Mouse (Mus musculus) kidney, embryonic 14.5 days (tissue): ENCODE results near the gene Rtl5. TPM values are rescaled to one million over a fixed set of nuclear protein-coding genes. Genes with fewer than 3 reads are reported as not detected.

Source experiments
- ATAC-seq: fragments of 200-750 bp; cut with Nextera tagmentation; 2 replicates; pipeline ENCODE4 v1.8.0; 2017; ENCODE audit warnings: moderate number of reproducible peaks, mild to moderate bottlenecking, moderate TSS enrichment, moderate library complexity; ENCODE audit not compliant: low FRiP score, low TSS enrichment
- H3K27ac ChIP-seq: fragments of 300-500 bp; sonication (generic); 2 replicates; pipeline ENCODE4 v1.5.1; 2014; ENCODE audit warnings: low read depth, mild to moderate bottlenecking, low read length, moderate library complexity, mixed read lengths
- H3K27me3 ChIP-seq: fragments of 300-500 bp; sonication (generic); 2 replicates; pipeline ENCODE4 v1.6.1; 2014; ENCODE audit warnings: mild to moderate bottlenecking, low read length; ENCODE audit not compliant: control insufficient read depth, insufficient read depth
- H3K36me3 ChIP-seq: fragments of 300-500 bp; sonication (generic); 2 replicates; pipeline ENCODE4 v1.6.1; 2014; ENCODE audit warnings: low read length, mixed read lengths; ENCODE audit not compliant: control insufficient read depth, insufficient read depth
- H3K4me1 ChIP-seq: fragments of 300-500 bp; sonication (generic); 2 replicates; pipeline ENCODE4 v1.6.1; 2014; ENCODE audit warnings: low read length, mixed read lengths; ENCODE audit not compliant: control insufficient read depth, insufficient read depth
- H3K4me2 ChIP-seq: fragments of 300-500 bp; sonication (generic); replicated peaks from 2 replicates; pipeline ENCODE4 v1.6.1; 2014; ENCODE audit warnings: low read depth, mild to moderate bottlenecking, low read length
- H3K4me3 ChIP-seq: fragments of 300-500 bp; sonication (generic); 2 replicates; pipeline ENCODE4 v1.5.1; 2014; ENCODE audit warnings: mild to moderate bottlenecking, low read length
- H3K9ac ChIP-seq: fragments of 300-500 bp; sonication (generic); 2 replicates; pipeline ENCODE4 v1.6.1; 2014; ENCODE audit warnings: low read depth, mild to moderate bottlenecking, low read length, moderate library complexity
- H3K9me3 ChIP-seq: fragments of 300-500 bp; sonication (generic); 2 replicates; pipeline ENCODE4 v1.6.1; 2016; ENCODE audit warnings: low read length; ENCODE audit not compliant: control insufficient read depth
- WGBS: fragments of 180-500 bp; shearing (Covaris S2); extraction: QIAGEN DNeasy Blood & Tissue Kit; methylation state at CpG from one replicate; pipeline ENCODE4 v1.1.7; 2014; 5-methylcytosine and 5-hydroxymethylcytosine counted together
- polyA plus RNA-seq: library from polyadenylated mRNA; unstranded; fragments of >200 nt; fragmentation: Nextera tagmentation; extraction: Ambion mirVana; gene quantifications from 2 replicates; pipeline ENCODE4 v1.2.1, GENCODE M21; 2014

The Rtl5 gene
- polyA plus RNA-seq, 1 experiment from 2014 or later = 2.0 TPM

- no peak overlapping the region for H3K4me2 ChIP-seq
- no peaks in the 10 kb centered on the region for H3K36me3 ChIP-seq
- no peak overlapping the region for H3K27ac ChIP-seq
- WGBS = 83% methylated on average over 2 of the region's 2 CpGs
- no peaks in the 10 kb centered on the region for H3K4me1 ChIP-seq
- H3K27me3 ChIP-seq = no peaks in the 10 kb centered on the region; the same call in 1 of the 2 replicates
- no peak for ATAC-seq
- no peak overlapping the region for H3K9ac ChIP-seq
- H3K4me3 ChIP-seq = no peak overlapping the region
- H3K9me3 ChIP-seq = no peaks in the 10 kb centered on the region
Measured at GRCm38 (mm10) chrX:102033566-102033965, 37.5 kb downstream of the Rtl5 start.

GRCm38 (mm10) chrX:102032431-102032830 lies 38.7 kb downstream of the Rtl5 start:
- 78% methylated on average over 8 of the region's 8 CpGs for WGBS
- no peak overlapping the region for H3K4me3 ChIP-seq
- no peaks in the 10 kb centered on the region for H3K36me3 ChIP-seq
- H3K4me1 ChIP-seq = no peaks in the 10 kb centered on the region
- no peak overlapping the region for H3K4me2 ChIP-seq
- ATAC-seq = no peak
- H3K27ac ChIP-seq = no peak overlapping the region
- no peak overlapping the region for H3K9ac ChIP-seq
- H3K9me3 ChIP-seq = no peaks in the 10 kb centered on the region
- H3K27me3 ChIP-seq = no peaks in the 10 kb centered on the region; the same call in 1 of the 2 replicates

- Histone ChIP-seq H3K9me3 (no peaks in the 10 kb centered on the region), H3K4me1 (no peaks in the 10 kb centered on the region), H3K36me3 (no peaks in the 10 kb centered on the region), H3K27me3 (no peaks in the 10 kb centered on the region; the same call in 1 of the 2 replicates), H3K27ac (no peak overlapping the region), H3K9ac (no peak overlapping the region), H3K4me2 (no peak overlapping the region), H3K4me3 (no peak overlapping the region)
- 51% methylated on average over 6 of the region's 6 CpGs for WGBS
- ATAC-seq = no peak
Measured at GRCm38 (mm10) chrX:102031851-102032250, 39.3 kb downstream of the Rtl5 start.

GRCm38 (mm10) chrX:102024976-102025375 lies 46.1 kb downstream of the Rtl5 start:
- no peak overlapping the region for H3K27ac ChIP-seq
- no peaks in the 10 kb centered on the region; the same call in 1 of the 2 replicates for H3K27me3 ChIP-seq
- H3K4me1 ChIP-seq = no peaks in the 10 kb centered on the region
- no peaks in the 10 kb centered on the region for H3K9me3 ChIP-seq
- WGBS = 39% methylated on average over 3 of the region's 3 CpGs
- ATAC-seq = no peak
- H3K9ac ChIP-seq = no peak overlapping the region
- H3K4me2 ChIP-seq = no peak overlapping the region
- no peak overlapping the region for H3K4me3 ChIP-seq
- no peaks in the 10 kb centered on the region for H3K36me3 ChIP-seq

- ATAC-seq = no peak
- Histone ChIP-seq H3K4me3 (no peak overlapping the region), H3K9ac (no peak overlapping the region), H3K4me2 (no peak overlapping the region), H3K36me3 (no peaks in the 10 kb centered on the region), H3K27me3 (no peaks in the 10 kb centered on the region), H3K27ac (no peak overlapping the region), H3K9me3 (no peaks in the 10 kb centered on the region), H3K4me1 (no peaks in the 10 kb centered on the region)
- WGBS = 67% methylated on average over 7 of the region's 7 CpGs
Measured at GRCm38 (mm10) chrX:102019471-102020240, 51.4 kb downstream of the Rtl5 start.

GRCm38 (mm10) chrX:102018890-102019289 lies 52.2 kb downstream of the Rtl5 start:
- ATAC-seq = peak; percentile 75; the same call in 1 of the 2 replicates
- Histone ChIP-seq H3K4me1 (no peaks in the 10 kb centered on the region), H3K4me3 (no peak overlapping the region), H3K27ac (no peak overlapping the region), H3K4me2 (0 out of 2 replicates have a peak overlapping the region, but pooled peaks have one; percentile 8), H3K9me3 (no peaks in the 10 kb centered on the region), H3K36me3 (no peaks in the 10 kb centered on the region), H3K9ac (no peak overlapping the region), H3K27me3 (no peaks in the 10 kb centered on the region)
- 40% methylated on average over 3 of the region's 3 CpGs for WGBS

DNA sequence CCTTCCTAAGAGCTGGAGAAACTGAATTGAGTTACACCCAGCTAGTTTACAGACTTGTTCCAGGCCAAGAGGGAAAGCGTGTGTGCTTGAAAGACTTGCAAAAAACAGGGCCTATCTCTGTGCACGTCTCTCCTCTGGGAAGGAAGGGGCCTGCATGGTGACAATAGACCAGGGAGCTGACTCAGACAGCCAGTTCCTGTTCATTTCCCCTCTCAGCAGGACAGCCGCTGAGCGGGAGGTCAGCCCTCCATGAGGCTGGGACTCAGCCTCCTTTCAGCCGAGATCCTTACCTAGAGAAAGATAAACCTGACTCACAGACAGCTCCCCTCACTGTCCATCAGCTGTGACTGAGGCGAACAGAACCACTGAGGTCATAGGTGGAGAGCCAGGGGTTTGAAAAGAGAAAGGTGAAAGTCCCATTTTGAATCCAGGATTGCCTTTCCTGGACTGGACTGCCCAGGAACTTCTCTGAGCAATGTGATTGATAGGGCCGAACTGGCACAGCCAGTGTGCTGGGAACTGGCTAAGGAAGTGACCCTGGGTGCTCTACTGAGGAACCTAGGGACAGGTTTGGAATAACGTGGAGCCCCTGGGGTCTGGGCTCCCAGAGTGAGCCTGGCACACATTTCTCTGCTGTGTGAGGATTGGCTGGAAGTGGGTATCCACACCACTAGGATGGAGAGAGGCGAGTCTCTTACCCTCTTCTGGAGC lies 53.7 kb downstream of the Rtl5 start:
- Histone ChIP-seq H3K9ac (no peak overlapping the region), H3K27ac (no peak overlapping the region), H3K4me1 (no peaks in the 10 kb centered on the region), H3K36me3 (no peaks in the 10 kb centered on the region), H3K9me3 (no peaks in the 10 kb centered on the region), H3K4me3 (no peak overlapping the region), H3K27me3 (no peaks in the 10 kb centered on the region), H3K4me2 (no peak overlapping the region)
- ATAC-seq = no peak
- WGBS = 52% methylated on average over 9 of the region's 9 CpGs
